Mouse (Mus musculus): ENCODE measurements at regions not wholly inside any gene's neighbourhood (a gene's known extent, or its start where the extent isn't known, plus 50 kb on each side); places are given as distances from the start of the nearest gene placed in this dataset.

- Histone ChIP-seq H3K9me3 (replicated peaks; ENCODE audit: control insufficient read depth, insufficient read depth, low read length, poor library complexity, severe bottlenecking) (no peaks in the 10 kb centered on the region), H3K27ac (ENCODE audit: insufficient read depth, low read length) (no peak overlapping the region), H3K27me3 (ENCODE audit: control insufficient read depth, insufficient read depth, low read length, poor library complexity, severe bottlenecking) (no peaks in the 10 kb centered on the region), H3K9ac (ENCODE audit: low read depth, poor library complexity, severe bottlenecking) (no peak overlapping the region), H3K4me1 (ENCODE audit: control insufficient read depth, insufficient read depth, low read length) (no peaks in the 10 kb centered on the region), H3K36me3 (ENCODE audit: control insufficient read depth, insufficient read depth, low read length, poor library complexity, severe bottlenecking) (no peaks in the 10 kb centered on the region), H3K4me3 (ENCODE audit: low read depth, low read length) (no peak overlapping the region)
- TF ChIP-seq CTCF (IDR thresholded peaks at IDR 0.05; ENCODE audit: low read depth, low read length) (no peak), EP300 (IDR thresholded peaks at IDR 0.05; ENCODE audit: insufficient read depth, low read depth, low read length) (no peak), POLR2A (IDR thresholded peaks at IDR 0.05; ENCODE audit: insufficient read depth, low read length) (no peak)
Observed at GRCm38 (mm10) chr1:52342127-52342526, 109.1 kb upstream of the Gls start.

GRCm38 (mm10) chr1:52338704-52339103 lies 105.7 kb upstream of the Gls start:
- H3K9ac ChIP-seq (ENCODE audit: low read depth, poor library complexity, severe bottlenecking) = no peak overlapping the region
- no peaks in the 10 kb centered on the region for H3K4me1 ChIP-seq (ENCODE audit: control insufficient read depth, insufficient read depth, low read length)
- no peaks in the 10 kb centered on the region for H3K9me3 ChIP-seq (replicated peaks; ENCODE audit: control insufficient read depth, insufficient read depth, low read length, poor library complexity, severe bottlenecking)
- H3K27me3 ChIP-seq (ENCODE audit: control insufficient read depth, insufficient read depth, low read length, poor library complexity, severe bottlenecking) = no peaks in the 10 kb centered on the region
- H3K27ac ChIP-seq (ENCODE audit: insufficient read depth, low read length) = no peak overlapping the region
- TF ChIP-seq POLR2A (IDR thresholded peaks at IDR 0.05; ENCODE audit: insufficient read depth, low read length) (no peak), EP300 (IDR thresholded peaks at IDR 0.05; ENCODE audit: insufficient read depth, low read depth, low read length) (no peak)
- no peak overlapping the region for H3K4me3 ChIP-seq (ENCODE audit: low read depth, low read length)
- no peaks in the 10 kb centered on the region for H3K36me3 ChIP-seq (ENCODE audit: control insufficient read depth, insufficient read depth, low read length, poor library complexity, severe bottlenecking)

- no peaks in the 10 kb centered on the region for H3K9me3 ChIP-seq (replicated peaks; ENCODE audit: control insufficient read depth, insufficient read depth, low read length, poor library complexity, severe bottlenecking)
- no peak overlapping the region for H3K27ac ChIP-seq (ENCODE audit: insufficient read depth, low read length)
- no peaks in the 10 kb centered on the region for H3K4me1 ChIP-seq (ENCODE audit: control insufficient read depth, insufficient read depth, low read length)
- no peaks in the 10 kb centered on the region for H3K27me3 ChIP-seq (ENCODE audit: control insufficient read depth, insufficient read depth, low read length, poor library complexity, severe bottlenecking)
- TF ChIP-seq CTCF (IDR thresholded peaks at IDR 0.05; ENCODE audit: low read depth, low read length) = no peak
- TF ChIP-seq POLR2A (IDR thresholded peaks at IDR 0.05; ENCODE audit: insufficient read depth, low read length) = no peak
- H3K4me3 ChIP-seq (ENCODE audit: low read depth, low read length) = no peak overlapping the region
- no peaks in the 10 kb centered on the region for H3K36me3 ChIP-seq (ENCODE audit: control insufficient read depth, insufficient read depth, low read length, poor library complexity, severe bottlenecking)
- no peak overlapping the region for H3K9ac ChIP-seq (ENCODE audit: low read depth, poor library complexity, severe bottlenecking)
Observed at GRCm38 (mm10) chr1:52338243-52338642, 105.2 kb upstream of the Gls start.

GRCm38 (mm10) chr1:52336696-52337095 lies 103.7 kb upstream of the Gls start:
- no peaks in the 10 kb centered on the region for H3K36me3 ChIP-seq (ENCODE audit: control insufficient read depth, insufficient read depth, low read length, poor library complexity, severe bottlenecking)
- H3K4me1 ChIP-seq (ENCODE audit: control insufficient read depth, insufficient read depth, low read length) = no peaks in the 10 kb centered on the region
- no peak overlapping the region for H3K27ac ChIP-seq (ENCODE audit: insufficient read depth, low read length)
- TF ChIP-seq POLR2A (IDR thresholded peaks at IDR 0.05; ENCODE audit: insufficient read depth, low read length) (no peak), EP300 (IDR thresholded peaks at IDR 0.05; ENCODE audit: insufficient read depth, low read depth, low read length) (no peak), CTCF (IDR thresholded peaks at IDR 0.05; ENCODE audit: low read depth, low read length) (no peak)
- H3K27me3 ChIP-seq (ENCODE audit: control insufficient read depth, insufficient read depth, low read length, poor library complexity, severe bottlenecking) = no peaks in the 10 kb centered on the region
- H3K9me3 ChIP-seq (replicated peaks; ENCODE audit: control insufficient read depth, insufficient read depth, low read length, poor library complexity, severe bottlenecking) = no peaks in the 10 kb centered on the region
- H3K4me3 ChIP-seq (ENCODE audit: low read depth, low read length) = no peak overlapping the region
- H3K9ac ChIP-seq (ENCODE audit: low read depth, poor library complexity, severe bottlenecking) = no peak overlapping the region

GRCm38 (mm10) chr1:52332013-52332412 lies 99.0 kb upstream of the Gls start:
- TF ChIP-seq CTCF (IDR thresholded peaks at IDR 0.05; ENCODE audit: low read depth, low read length) = no peak
- no peak for TF ChIP-seq EP300 (IDR thresholded peaks at IDR 0.05; ENCODE audit: insufficient read depth, low read depth, low read length)
- no peak for TF ChIP-seq POLR2A (IDR thresholded peaks at IDR 0.05; ENCODE audit: insufficient read depth, low read length)
- no peaks in the 10 kb centered on the region for H3K9me3 ChIP-seq (replicated peaks; ENCODE audit: control insufficient read depth, insufficient read depth, low read length, poor library complexity, severe bottlenecking)

GRCm38 (mm10) chr1:52331442-52331841 lies 98.4 kb upstream of the Gls start:
- no peak overlapping the region for H3K9ac ChIP-seq (ENCODE audit: low read depth, poor library complexity, severe bottlenecking)
- no peaks in the 10 kb centered on the region for H3K27me3 ChIP-seq (ENCODE audit: control insufficient read depth, insufficient read depth, low read length, poor library complexity, severe bottlenecking)
- TF ChIP-seq CTCF (IDR thresholded peaks at IDR 0.05; ENCODE audit: low read depth, low read length) = no peak
- no peak for TF ChIP-seq POLR2A (IDR thresholded peaks at IDR 0.05; ENCODE audit: insufficient read depth, low read length)
- no peak overlapping the region for H3K4me3 ChIP-seq (ENCODE audit: low read depth, low read length)
- H3K9me3 ChIP-seq (replicated peaks; ENCODE audit: control insufficient read depth, insufficient read depth, low read length, poor library complexity, severe bottlenecking) = no peaks in the 10 kb centered on the region
- H3K36me3 ChIP-seq (ENCODE audit: control insufficient read depth, insufficient read depth, low read length, poor library complexity, severe bottlenecking) = no peaks in the 10 kb centered on the region
- no peaks in the 10 kb centered on the region for H3K4me1 ChIP-seq (ENCODE audit: control insufficient read depth, insufficient read depth, low read length)
- no peak overlapping the region for H3K27ac ChIP-seq (ENCODE audit: insufficient read depth, low read length)

More at GRCm38 (mm10) chr1:52332013-52332412, 99.0 kb upstream of the Gls start:
- no peak overlapping the region for H3K27ac ChIP-seq (ENCODE audit: insufficient read depth, low read length)
- no peak overlapping the region for H3K4me3 ChIP-seq (ENCODE audit: low read depth, low read length)
- H3K27me3 ChIP-seq (ENCODE audit: control insufficient read depth, insufficient read depth, low read length, poor library complexity, severe bottlenecking) = no peaks in the 10 kb centered on the region
- H3K9ac ChIP-seq (ENCODE audit: low read depth, poor library complexity, severe bottlenecking) = no peak overlapping the region
- H3K4me1 ChIP-seq (ENCODE audit: control insufficient read depth, insufficient read depth, low read length) = no peaks in the 10 kb centered on the region
- H3K36me3 ChIP-seq (ENCODE audit: control insufficient read depth, insufficient read depth, low read length, poor library complexity, severe bottlenecking) = no peaks in the 10 kb centered on the region

Measured in ES-Bruce4 (cell line).